In the genomic region with DNA sequence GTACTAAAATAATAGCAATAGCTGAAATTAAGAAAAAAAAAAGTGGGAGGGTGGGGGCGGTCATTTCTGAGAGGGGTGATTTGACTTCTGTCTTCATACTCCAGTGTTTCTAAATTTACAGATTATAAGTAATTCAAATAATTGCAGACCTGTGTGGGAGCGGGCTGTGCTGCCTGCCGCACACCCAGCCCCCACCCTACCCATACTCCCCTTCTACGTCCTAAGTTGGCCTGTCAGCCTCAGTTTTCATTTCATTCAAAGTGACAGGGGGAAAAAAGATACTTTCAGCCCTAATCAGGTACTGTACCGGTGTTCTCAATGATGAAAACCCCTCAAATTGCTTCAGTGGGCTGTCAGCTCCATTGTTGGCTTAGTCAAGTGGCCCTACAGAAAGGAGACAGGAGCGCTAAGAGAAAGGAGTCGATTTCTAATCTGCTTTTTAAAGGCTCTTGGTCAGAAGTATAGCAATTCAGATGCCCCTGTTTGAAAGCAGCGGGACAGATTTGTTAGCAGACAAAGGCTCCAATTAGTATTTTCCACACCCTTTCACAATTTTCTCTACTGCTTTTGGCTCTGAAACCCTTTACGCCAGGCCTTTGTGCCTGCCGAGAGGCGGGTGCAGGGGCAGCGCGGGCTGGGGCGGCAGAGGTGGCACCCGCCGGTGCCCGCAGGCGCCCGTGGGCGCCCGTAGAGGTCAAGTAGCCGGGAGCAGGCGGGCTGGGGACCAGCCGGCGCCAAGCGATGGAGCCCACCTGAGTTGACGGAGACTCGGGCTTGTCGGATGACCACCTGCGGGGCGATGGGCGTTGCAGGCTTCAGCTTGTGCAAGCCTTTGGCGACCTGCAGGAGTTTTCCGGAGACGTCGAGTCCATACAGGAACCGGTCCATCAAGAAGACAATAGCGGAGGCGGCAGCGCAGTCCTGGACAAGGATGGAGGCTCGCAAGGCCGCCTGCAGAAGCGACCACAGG, we compare ENCODE assay signal across 10 mouse cellular contexts.
DNase-seq lines count a peak whose midpoint lies in the region; ATAC-seq and TF ChIP-seq lines count a peak whose summit lies in the region.
"Had no signal": no experiment of that assay in that cellular context is flagged by ENCODE, and none has a peak within 500 bp of the region (broad histone marks: within the 10 kb centered on the region; RNA-seq: fewer than 3 reads in every experiment).

No protein-coding gene starts in this region.

- peak overlapping the region; percentile 57 for H3K9ac ChIP-seq in embryonic facial prominence, embryonic 11.5 days (replicated peaks; ENCODE audit: low read length)
- H3K9ac ChIP-seq in hindbrain, embryonic 13.5 days = peak overlapping the region; percentile 70
- peak overlapping the region; percentile 51 for H3K9ac ChIP-seq in neural tube, embryonic 12.5 days

- no peak for TF ChIP-seq CTCF in layer of hippocampus, adult 2 months (conservative IDR thresholded peaks at IDR 0.05)

- H3K27ac ChIP-seq in layer of hippocampus, adult 2 months = no peak overlapping the region
- H3K27ac ChIP-seq in embryonic facial prominence, embryonic 11.5 days (replicated peaks; ENCODE audit: low read depth, low read length) = no peak overlapping the region
- no peak overlapping the region for H3K27ac ChIP-seq in hindbrain, embryonic 13.5 days
- H3K27ac ChIP-seq in neural tube, embryonic 12.5 days = no peak overlapping the region

- peak overlapping the region; percentile 67 for H3K4me2 ChIP-seq in embryonic facial prominence, embryonic 11.5 days (ENCODE audit: low read depth, low read length)
- peak overlapping the region; percentile 74 for H3K4me2 ChIP-seq in hindbrain, embryonic 13.5 days
- peak overlapping the region; percentile 84 for H3K4me2 ChIP-seq in neural tube, embryonic 12.5 days (replicated peaks)

- peaks cover 12% of the 10 kb centered on the region for H3K27me3 ChIP-seq in embryonic facial prominence, embryonic 11.5 days (ENCODE audit: control insufficient read depth, insufficient read depth, low read length)
- H3K27me3 ChIP-seq in hindbrain, embryonic 13.5 days = peaks cover 60% of the 10 kb centered on the region
- peaks cover 45% of the 10 kb centered on the region for H3K27me3 ChIP-seq in neural tube, embryonic 12.5 days (replicated peaks)

- peaks cover 4% of the 10 kb centered on the region for H3K4me1 ChIP-seq in embryonic facial prominence, embryonic 11.5 days (ENCODE audit: control insufficient read depth, insufficient read depth, low read length)
- peaks cover 10% of the 10 kb centered on the region for H3K4me1 ChIP-seq in hindbrain, embryonic 13.5 days (replicated peaks)
- H3K4me1 ChIP-seq in neural tube, embryonic 12.5 days = peaks cover 10% of the 10 kb centered on the region

- WGBS in embryonic facial prominence, embryonic 11.5 days = 5% methylated on average over 43 of the region's 43 CpGs
- 6% methylated on average over 43 of the region's 43 CpGs for WGBS in hindbrain, embryonic 13.5 days
- 6% methylated on average over 43 of the region's 43 CpGs for WGBS in neural tube, embryonic 12.5 days

- H3K9me3 ChIP-seq in embryonic facial prominence, embryonic 11.5 days (replicated peaks; ENCODE audit: control insufficient read depth, low read length) = no peaks in the 10 kb centered on the region
- H3K9me3 ChIP-seq in hindbrain, embryonic 13.5 days = no peaks in the 10 kb centered on the region
- H3K9me3 ChIP-seq in neural tube, embryonic 12.5 days = no peaks in the 10 kb centered on the region

- peak; percentile 34; the same call in 1 of the 2 replicates for ATAC-seq in embryonic facial prominence, embryonic 11.5 days (replicated peaks; ENCODE audit: insufficient number of reproducible peaks, low FRiP score, low TSS enrichment, low read depth)
- no peak; the same call in 1 of the 2 replicates for ATAC-seq in hindbrain, embryonic 13.5 days (ENCODE audit: low FRiP score)
- ATAC-seq in neural tube, embryonic 12.5 days (ENCODE audit: low FRiP score, low read depth) = peak; percentile 37; the same call in 1 of the 2 replicates

- H3K36me3 ChIP-seq in embryonic facial prominence, embryonic 11.5 days (replicated peaks; ENCODE audit: control insufficient read depth, insufficient read depth, low read depth, low read length) = no peaks in the 10 kb centered on the region
- H3K36me3 ChIP-seq in hindbrain, embryonic 13.5 days = no peaks in the 10 kb centered on the region
- no peaks in the 10 kb centered on the region for H3K36me3 ChIP-seq in neural tube, embryonic 12.5 days

- peak overlapping the region; percentile 30 for H3K4me3 ChIP-seq in layer of hippocampus, adult 2 months
- peak overlapping the region; percentile 32 for H3K4me3 ChIP-seq in embryonic facial prominence, embryonic 11.5 days (ENCODE audit: low read depth, low read length)
- H3K4me3 ChIP-seq in hindbrain, embryonic 13.5 days = peak overlapping the region; percentile 43
- peak overlapping the region; percentile 29 for H3K4me3 ChIP-seq in neural tube, embryonic 12.5 days

- no peak for DNase-seq in layer of hippocampus, adult 2 months (ENCODE audit: low spot score in 2 of 2)
- DNase-seq in layer of hippocampus, postnatal 36 days = no peak
- peak; percentile 47 for DNase-seq in embryonic facial prominence, embryonic 11.5 days (ENCODE audit: low spot score)
- DNase-seq in adrenal gland, postnatal 25 days = no peak
- DNase-seq in gastrocnemius, postnatal 4 days (ENCODE audit: low spot score in 2 of 2) = no peak
- DNase-seq: adrenal gland, postnatal 14 days; lung, postnatal 14 days; right cerebral cortex, postnatal 4 days had no signal
